Mouse (Mus musculus) C2C12 (cell line): ENCODE measurements around the gene Mrpl54.

Experiments used
- CEBPB ChIP-seq: IDR thresholded peaks from one replicate; pipeline ENCODE4 v1.6.1; 2011; ENCODE audit warnings: low read depth, mild to moderate bottlenecking, control low read depth, moderate library complexity
- CTCF ChIP-seq: IDR thresholded peaks from one replicate; pipeline ENCODE4 v1.5.1; 2011; ENCODE audit not compliant: control insufficient read depth, insufficient read depth, insufficient read length
- FOSL1 ChIP-seq: IDR thresholded peaks from one replicate; pipeline ENCODE4 v1.8.0; 2011; ENCODE audit warnings: mild to moderate bottlenecking, low read length; ENCODE audit not compliant: poor library complexity, insufficient read depth, severe bottlenecking
- MAX ChIP-seq: IDR thresholded peaks from one replicate; pipeline ENCODE4 v1.6.1; 2011; ENCODE audit warnings: mild to moderate bottlenecking, control low read depth
- MYOG ChIP-seq: IDR thresholded peaks from one replicate; pipeline ENCODE4 v1.6.1; 2011; ENCODE audit not compliant: control insufficient read depth, insufficient read length; ENCODE audit errors: extremely low read depth
- USF1 ChIP-seq: IDR thresholded peaks from one replicate; pipeline ENCODE4 v1.6.1; 2011; ENCODE audit warnings: low read depth, mild to moderate bottlenecking, control low read depth, moderate library complexity

DNA sequence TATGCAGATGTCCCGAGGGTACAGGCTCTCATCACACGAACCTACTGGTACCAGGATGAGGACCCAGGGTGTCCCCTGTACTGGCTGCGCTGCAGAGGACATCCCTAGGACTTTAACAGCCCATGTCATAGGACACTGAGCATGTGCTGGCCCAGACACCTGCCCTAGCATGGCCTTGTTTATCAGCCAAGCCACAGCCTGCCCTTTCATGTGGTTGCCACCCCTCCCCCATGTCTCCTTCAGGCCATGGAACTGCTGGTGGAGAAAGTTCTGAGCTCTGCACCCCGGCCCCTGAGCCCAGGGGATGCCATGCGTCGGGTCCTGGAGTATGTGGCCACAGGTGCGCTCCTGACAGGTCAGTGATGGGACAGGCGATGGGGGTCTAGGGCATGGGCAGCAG lies 17.3 kb downstream of the Mrpl54 start:
- TF ChIP-seq CTCF: no peak
- TF ChIP-seq USF1: no peak
- no peak for TF ChIP-seq MAX
- TF ChIP-seq MYOG: no peak
- TF ChIP-seq FOSL1: no peak
- no peak for TF ChIP-seq CEBPB
